Mouse (Mus musculus): Measurements from ENCODE around the gene Mapkap1.

- TF ChIP-seq GATA1 (IDR thresholded peaks at IDR 0.05; ENCODE audit: low read length): no peak
- no peak for TF ChIP-seq TAL1 (IDR thresholded peaks at IDR 0.05; ENCODE audit: low read length)
These were observed 160.0 kb downstream of the Mapkap1 start for GRCm38 (mm10) chr2:34566601-34567000.
